Mouse (Mus musculus) liver, embryonic 14.5 days (tissue): ENCODE results near the gene Hspb11. TPM values are rescaled to one million over a fixed set of nuclear protein-coding genes. Genes with fewer than 3 reads are reported as not detected.

ENCODE experiments used
- ATAC-seq: fragments of 200-750 bp; cut with Nextera tagmentation; 2 replicates; pipeline ENCODE4 v1.8.0; 2017; ENCODE audit warnings: moderate number of reproducible peaks, mild to moderate bottlenecking, moderate library complexity; ENCODE audit not compliant: insufficient read depth
- DNase-seq, 3 experiments: peaks; one replicate each; pipeline ENCODE4 v3.0.0-alpha.2; 2012 to 2013; ENCODE audit warnings: low read depth in 3 of 3, low spot score in 3 of 3
- H3K27ac ChIP-seq: fragments of 300-500 bp; sonication (generic); 2 replicates; pipeline ENCODE4 v1.5.1; 2014; ENCODE audit warnings: moderate library complexity, mild to moderate bottlenecking, control low read depth, inconsistent platforms
- H3K27me3 ChIP-seq: fragments of 300-500 bp; sonication (generic); 2 replicates; pipeline ENCODE4 v1.6.1; 2014; ENCODE audit warnings: mild to moderate bottlenecking, low read length, moderate library complexity; ENCODE audit not compliant: control insufficient read depth, insufficient read depth
- H3K36me3 ChIP-seq: fragments of 300-500 bp; sonication (generic); replicated peaks from 2 replicates; pipeline ENCODE4 v1.6.1; 2014; ENCODE audit warnings: low read depth; ENCODE audit not compliant: control insufficient read depth, insufficient read depth
- H3K4me1 ChIP-seq, 2 experiments: fragments of 200-500 bp in 1 of 2; fragments of 300-500 bp in 1 of 2; sonication (generic) in 1 of 2; replicated peaks; 2 replicates each; pipeline ENCODE4 v1.6.1; 2012 to 2014; ENCODE audit warnings: antibody characterized with exemption in 1 of 2, inconsistent platforms in 1 of 2, low read length in 1 of 2; ENCODE audit not compliant: control insufficient read depth in 2 of 2, insufficient read depth in 2 of 2
- H3K4me2 ChIP-seq: fragments of 300-500 bp; sonication (generic); 2 replicates; pipeline ENCODE4 v1.6.1; 2014; ENCODE audit warnings: low read depth, mild to moderate bottlenecking, control low read depth, moderate library complexity
- H3K4me3 ChIP-seq, 2 experiments: fragments of 200-500 bp in 1 of 2; fragments of 300-500 bp in 1 of 2; sonication (generic) in 1 of 2; 2 replicates each; pipeline ENCODE4 v1.5.1; 2012 to 2014; ENCODE audit warnings: low read depth in 2 of 2, low read length in 2 of 2, mild to moderate bottlenecking in 2 of 2, control low read depth in 1 of 2, inconsistent platforms in 1 of 2, moderate library complexity in 1 of 2; ENCODE audit not compliant: insufficient read depth in 1 of 2
- H3K9ac ChIP-seq: fragments of 300-500 bp; sonication (generic); replicated peaks from 2 replicates; pipeline ENCODE4 v1.6.1; 2014; ENCODE audit warnings: mild to moderate bottlenecking, control low read depth, moderate library complexity
- H3K9me3 ChIP-seq: fragments of 300-500 bp; sonication (generic); 2 replicates; pipeline ENCODE4 v1.6.1; 2016; ENCODE audit warnings: low read length, mixed read lengths; ENCODE audit not compliant: control insufficient read depth
- CTCF ChIP-seq: IDR thresholded peaks from 2 replicates; pipeline ENCODE4 v1.5.1; 2016; ENCODE audit warnings: antibody characterized with exemption, low read depth, control low read depth
- EP300 ChIP-seq: IDR thresholded peaks from 2 replicates; pipeline ENCODE4 v1.6.1; 2016; ENCODE audit warnings: antibody characterized with exemption, low read depth
- WGBS: fragments of 180-500 bp; shearing (Covaris S2); extraction: QIAGEN DNeasy Blood & Tissue Kit; methylation state at CpG from one replicate; pipeline ENCODE4 v1.1.7; 2014; ENCODE audit not compliant: insufficient replicate concordance; 5-methylcytosine and 5-hydroxymethylcytosine counted together
- polyA plus RNA-seq, 2 experiments: library from polyadenylated mRNA; depleted of rRNA in 1 of 2; stranded (reverse) in 1 of 2; unstranded in 1 of 2; fragments of >200 nt; fragmentation: Nextera tagmentation in 1 of 2; extraction: Ambion mirVana in 1 of 2; gene quantifications; 2 replicates each; pipeline versions ENCODE4 v1.2.1 to v1.2.3; 2012 to 2014

Gene Hspb11
- polyA plus RNA-seq, 2 experiments: 3.6 to 7.8 TPM

DNA sequence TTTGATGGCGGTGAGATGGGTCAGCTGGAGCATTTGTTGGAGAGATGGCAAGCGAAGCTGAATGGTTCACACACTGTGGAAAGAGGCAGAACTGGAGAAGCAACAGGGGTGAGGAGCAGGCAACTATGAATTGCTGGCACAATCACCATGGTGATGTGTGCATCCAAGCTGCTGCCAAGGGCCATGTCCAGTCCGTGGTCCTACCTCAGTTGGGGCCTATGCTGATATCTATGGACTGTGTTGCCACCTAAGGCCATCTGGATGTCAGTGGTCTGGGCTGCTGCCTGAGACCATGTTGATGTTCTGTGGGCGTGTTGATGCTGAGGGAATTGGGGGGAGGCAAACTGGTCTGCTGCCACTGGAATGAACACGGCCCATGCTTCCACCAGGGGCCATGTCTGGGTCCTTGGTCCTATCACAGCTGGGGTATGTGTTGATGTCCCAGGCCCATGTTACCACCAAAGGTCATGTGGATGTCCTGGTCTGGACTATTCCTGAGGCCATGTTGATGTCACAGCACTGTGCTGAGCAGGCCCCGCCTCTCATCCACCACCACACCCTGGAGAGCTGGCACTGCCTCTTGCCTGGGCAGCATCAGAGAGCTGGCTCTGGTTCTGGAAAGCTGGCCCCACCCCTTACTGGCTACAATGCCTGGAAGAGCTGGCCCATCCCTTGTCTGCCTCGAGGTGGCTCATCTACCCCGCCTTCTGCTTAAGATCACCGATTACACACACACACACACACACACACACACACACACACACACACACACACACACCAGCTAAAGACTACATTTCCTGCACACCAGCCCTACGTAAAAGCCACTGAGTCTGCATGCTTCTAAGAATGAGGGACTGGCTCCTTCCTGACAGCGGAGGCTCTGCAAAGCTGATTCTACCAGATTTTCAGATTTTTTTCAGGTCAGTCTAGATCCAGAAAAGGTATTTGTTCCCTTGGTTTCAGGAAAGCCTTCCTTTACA lies 29.9 kb upstream of the Hspb11 start:
- 67% methylated on average over 11 of the region's 11 CpGs for WGBS
- ATAC-seq: peak; percentile 63; the same call in 1 of the 2 replicates

DNA sequence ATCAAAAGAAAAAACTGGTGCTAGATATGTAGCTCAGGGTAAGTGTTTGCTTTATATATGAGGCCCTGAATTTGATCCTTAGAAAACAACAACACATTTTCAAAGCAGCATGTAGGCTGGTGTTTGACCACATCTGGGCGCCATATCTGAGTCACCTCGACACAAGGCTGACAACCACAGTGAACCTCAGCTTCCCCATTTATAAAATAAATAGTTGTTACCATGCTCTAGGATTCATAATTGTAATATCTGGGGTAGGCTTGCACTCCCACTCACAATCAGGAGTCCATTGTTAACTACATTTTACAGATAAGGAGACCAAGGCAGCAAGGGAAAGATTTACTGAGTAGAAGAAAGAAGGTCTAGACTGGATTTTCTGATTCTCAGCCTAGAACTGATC lies 27.1 kb upstream of the Hspb11 start:
- 43% methylated on average over 2 of the region's 2 CpGs for WGBS
- no peak overlapping the region for H3K4me2 ChIP-seq
- H3K4me1 ChIP-seq: peaks cover 3 to 11% of the 10 kb centered on the region in 2 experiments; a peak in 3 of 4 replicates
- TF ChIP-seq CTCF (no peak), EP300 (no peak)
- DNase-seq (no peak), ATAC-seq (no peak)
- H3K9me3 ChIP-seq: no peaks in the 10 kb centered on the region
- H3K27ac ChIP-seq: no peak overlapping the region
- no peaks in the 10 kb centered on the region for H3K36me3 ChIP-seq
- no peaks in the 10 kb centered on the region for H3K27me3 ChIP-seq
- H3K9ac ChIP-seq: no peak overlapping the region
- H3K4me3 ChIP-seq: no peak overlapping the region

More for the DNA sequence above, 29.9 kb upstream of the Hspb11 start:
- H3K36me3 ChIP-seq: no peaks in the 10 kb centered on the region
- H3K4me3 ChIP-seq: no peak overlapping the region
- H3K4me2 ChIP-seq: no peak overlapping the region
- no peak overlapping the region for H3K27ac ChIP-seq
- no peak overlapping the region for H3K9ac ChIP-seq
- no peaks in the 10 kb centered on the region for H3K27me3 ChIP-seq
- peak in 1 of 3 experiments; percentile 24 for DNase-seq
- no peak for TF ChIP-seq CTCF
- no peak for TF ChIP-seq EP300
- peaks cover 9 to 21% of the 10 kb centered on the region in 2 experiments for H3K4me1 ChIP-seq
- no peaks in the 10 kb centered on the region for H3K9me3 ChIP-seq

DNA sequence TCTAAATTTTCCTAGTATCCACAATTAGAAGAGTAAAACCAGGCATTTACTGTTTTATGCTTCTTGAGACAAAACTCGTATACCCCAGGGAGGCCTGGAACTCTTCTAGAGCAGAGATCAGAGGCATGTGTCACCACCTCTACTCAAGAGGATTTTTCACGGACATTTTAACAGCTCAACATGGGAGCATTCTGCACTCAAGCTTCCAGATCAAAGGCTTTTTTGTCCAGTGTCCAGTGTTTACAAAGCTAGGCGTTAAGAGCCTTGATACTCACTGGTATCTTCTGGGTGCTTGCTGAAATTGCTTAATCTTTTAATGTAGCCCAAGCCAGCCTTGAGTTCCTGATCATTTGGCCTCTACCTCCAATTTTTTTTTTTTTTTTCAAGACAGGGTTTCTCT lies 21.2 kb upstream of the Hspb11 start:
- H3K36me3 ChIP-seq: no peaks in the 10 kb centered on the region
- H3K4me2 ChIP-seq: no peak overlapping the region
- TF ChIP-seq EP300 (no peak), CTCF (no peak)
- ATAC-seq (no peak), DNase-seq (no peak)
- H3K4me3 ChIP-seq: no peak overlapping the region
- 80% methylated on average over 3 of the region's 3 CpGs for WGBS
- no peaks in the 10 kb centered on the region for H3K9me3 ChIP-seq
- H3K27ac ChIP-seq: no peak overlapping the region
- H3K4me1 ChIP-seq: no peaks in the 10 kb centered on the region; a peak in 1 of 4 replicates
- no peaks in the 10 kb centered on the region for H3K27me3 ChIP-seq
- no peak overlapping the region for H3K9ac ChIP-seq

DNA sequence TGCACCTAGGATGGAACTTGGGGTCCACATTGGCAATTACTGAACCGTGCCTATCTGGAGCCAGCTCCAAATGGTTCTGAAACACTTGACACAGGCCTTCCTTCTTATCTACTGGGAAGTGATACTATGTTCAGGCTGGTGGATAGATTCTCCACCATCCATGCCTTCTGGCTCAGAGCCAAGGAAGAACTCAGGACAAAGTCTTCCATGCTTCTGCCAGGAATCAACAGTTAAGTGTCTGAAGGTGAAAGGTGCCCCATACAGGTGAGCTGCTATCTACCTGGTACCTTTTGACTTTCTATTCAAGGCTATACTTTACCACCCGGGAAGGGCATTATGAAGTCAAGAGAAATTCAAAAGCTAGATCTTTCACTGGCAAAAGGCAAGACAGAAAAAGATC lies 15.1 kb upstream of the Hspb11 start:
- TF ChIP-seq CTCF (no peak), EP300 (no peak)
- ATAC-seq: no peak
- no peak overlapping the region for H3K4me2 ChIP-seq

DNA sequence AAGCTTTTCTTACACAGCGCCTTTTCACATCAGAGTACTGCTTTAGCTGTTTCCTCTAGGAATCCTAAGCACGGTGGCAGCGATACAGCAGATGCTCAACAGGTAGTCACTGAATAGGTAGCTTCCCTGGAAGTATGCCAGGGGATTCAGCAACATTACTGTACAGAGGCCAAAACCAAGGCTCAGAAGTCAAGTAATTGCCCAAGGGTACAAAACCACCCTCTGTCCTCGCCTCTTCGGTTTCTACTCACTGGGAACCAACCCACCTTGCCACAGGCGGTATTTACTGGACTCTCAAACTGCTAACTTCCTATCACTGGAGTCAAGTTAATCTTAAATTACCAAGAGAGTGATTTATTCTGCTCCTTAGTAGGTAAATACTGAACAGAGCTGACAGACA lies 13.2 kb upstream of the Hspb11 start:
- Histone ChIP-seq H3K9ac (no peak overlapping the region), H3K36me3 (no peaks in the 10 kb centered on the region; the same call in 1 of the 2 replicates), H3K4me1 (0 out of 4 replicates have a peak, but pooled peaks cover 0 to under 1% of the 10 kb centered on the region in 2 experiments), H3K9me3 (no peaks in the 10 kb centered on the region), H3K4me3 (no peak overlapping the region), H3K27me3 (no peaks in the 10 kb centered on the region), H3K4me2 (no peak overlapping the region), H3K27ac (no peak overlapping the region)
- ATAC-seq: no peak
- DNase-seq: no peak
- WGBS: 82% methylated on average over 6 of the region's 6 CpGs
- TF ChIP-seq CTCF (no peak), EP300 (no peak)

More for the DNA sequence above, 15.1 kb upstream of the Hspb11 start:
- DNase-seq: no peak
- no peaks in the 10 kb centered on the region for H3K9me3 ChIP-seq
- H3K27me3 ChIP-seq: no peaks in the 10 kb centered on the region
- no peak overlapping the region for H3K27ac ChIP-seq
- H3K36me3 ChIP-seq: no peaks in the 10 kb centered on the region; the same call in 1 of the 2 replicates
- H3K4me1 ChIP-seq: no peaks in the 10 kb centered on the region
- no peak overlapping the region for H3K4me3 ChIP-seq
- no peak overlapping the region for H3K9ac ChIP-seq
- 76% methylated on average over 2 of the region's 2 CpGs for WGBS
